Mouse (Mus musculus) adrenal gland, postnatal 10 days (tissue): ENCODE measurements at regions not wholly inside any gene's neighbourhood (a gene's known extent, or its start where the extent isn't known, plus 50 kb on each side); places are given as distances from the start of the nearest gene placed in this dataset.
A peak's percentile ranks its signal among the peaks of the same experiment; 100 is the strongest.
"Not testable (repeated sequence)": the region's sequence is repeated elsewhere in the genome, so short reads cannot be mapped to it uniquely, and the experiment has no call there.

Experiments used
- DNase-seq: peaks from one replicate; pipeline ENCODE4 v3.0.0; 2021; ENCODE audit warnings: mixed read lengths

GRCm38 (mm10) chr15:5869289-5869688 is 430.3 kb upstream of the Dab2 start:
- no peak for DNase-seq

GRCm38 (mm10) chr15:5869866-5870265 is 429.7 kb upstream of the Dab2 start:
- DNase-seq = no peak

GRCm38 (mm10) chr15:5872042-5872441 is 427.5 kb upstream of the Dab2 start:
- DNase-seq = no peak

GRCm38 (mm10) chr15:5877749-5878148 is 421.8 kb upstream of the Dab2 start:
- peak; percentile 2 for DNase-seq

GRCm38 (mm10) chr15:5891188-5891587 is 408.4 kb upstream of the Dab2 start:
- no peak for DNase-seq

GRCm38 (mm10) chr15:5892034-5892433 is 407.6 kb upstream of the Dab2 start:
- no peak for DNase-seq

- DNase-seq = not testable (repeated sequence)
These were observed 403.7 kb upstream of the Dab2 start for GRCm38 (mm10) chr15:5895688-5896470.

- DNase-seq = peak; percentile 42
These were observed 384.3 kb upstream of the Dab2 start for GRCm38 (mm10) chr15:5915261-5915660.

- DNase-seq = no peak
These were observed 379.5 kb upstream of the Dab2 start for GRCm38 (mm10) chr15:5920058-5920457.

GRCm38 (mm10) chr15:5927768-5928167 is 371.8 kb upstream of the Dab2 start:
- no peak for DNase-seq

- no peak for DNase-seq
These were observed 366.0 kb upstream of the Dab2 start for GRCm38 (mm10) chr15:5933586-5933985.

GRCm38 (mm10) chr15:5940945-5941344 is 358.6 kb upstream of the Dab2 start:
- no peak for DNase-seq

- no peak for DNase-seq
These were observed 352.9 kb upstream of the Dab2 start for GRCm38 (mm10) chr15:5946650-5947049.

- DNase-seq = no peak
These were observed 348.7 kb upstream of the Dab2 start for GRCm38 (mm10) chr15:5950919-5951318.

- peak; percentile 83 for DNase-seq
These were observed 347.9 kb upstream of the Dab2 start for GRCm38 (mm10) chr15:5951661-5952060.

- no peak for DNase-seq
These were observed 346.5 kb upstream of the Dab2 start for GRCm38 (mm10) chr15:5953106-5953505.

GRCm38 (mm10) chr15:5991351-5992065 is 308.1 kb upstream of the Dab2 start:
- no peak for DNase-seq

GRCm38 (mm10) chr15:5992146-5992545 is 307.4 kb upstream of the Dab2 start:
- DNase-seq = not testable (repeated sequence)

- no peak for DNase-seq
These were observed 298.8 kb upstream of the Dab2 start for GRCm38 (mm10) chr15:6000816-6001215.

- no peak for DNase-seq
These were observed 298.2 kb upstream of the Dab2 start for GRCm38 (mm10) chr15:6001394-6001793.

GRCm38 (mm10) chr15:6014982-6015381 is 284.6 kb upstream of the Dab2 start:
- DNase-seq = no peak

- DNase-seq = no peak
These were observed 282.9 kb upstream of the Dab2 start for GRCm38 (mm10) chr15:6016637-6017049.

GRCm38 (mm10) chr15:6025543-6025942 is 274.0 kb upstream of the Dab2 start:
- no peak for DNase-seq

GRCm38 (mm10) chr15:6029214-6029613 is 270.4 kb upstream of the Dab2 start:
- no peak for DNase-seq
